Mouse (Mus musculus) hindbrain, embryonic 16.5 days (tissue): ENCODE data around the gene Zfp866. TPM values are rescaled to one million over a fixed set of nuclear protein-coding genes. Genes with fewer than 3 reads are reported as not detected.

Experiments used
- ATAC-seq: fragments of 200-750 bp; cut with Nextera tagmentation; 2 replicates; pipeline ENCODE4 v1.8.0; 2017; ENCODE audit warnings: moderate TSS enrichment, moderate library complexity
- H3K27ac ChIP-seq: fragments of 300-500 bp; sonication (generic); 2 replicates; pipeline ENCODE4 v1.5.1; 2014; ENCODE audit warnings: low read depth, mild to moderate bottlenecking, control low read depth, low read length, moderate library complexity
- H3K27me3 ChIP-seq: fragments of 300-500 bp; sonication (generic); replicated peaks from 2 replicates; pipeline ENCODE4 v1.6.1; 2014; ENCODE audit warnings: low read length; ENCODE audit not compliant: control insufficient read depth, insufficient read depth
- H3K36me3 ChIP-seq: fragments of 300-500 bp; sonication (generic); 2 replicates; pipeline ENCODE4 v1.6.1; 2014; ENCODE audit warnings: mild to moderate bottlenecking, low read length, moderate library complexity, mixed read lengths; ENCODE audit not compliant: control insufficient read depth, insufficient read depth
- H3K4me1 ChIP-seq: fragments of 300-500 bp; sonication (generic); 2 replicates; pipeline ENCODE4 v1.6.1; 2014; ENCODE audit warnings: low read depth, low read length; ENCODE audit not compliant: control insufficient read depth, insufficient read depth
- H3K4me2 ChIP-seq: fragments of 300-500 bp; sonication (generic); 2 replicates; pipeline ENCODE4 v1.6.1; 2014; ENCODE audit warnings: mild to moderate bottlenecking, low read length, control low read depth, moderate library complexity
- H3K4me3 ChIP-seq: fragments of 300-500 bp; sonication (generic); 2 replicates; pipeline ENCODE4 v1.5.1; 2014; ENCODE audit warnings: mild to moderate bottlenecking, low read length, control low read depth, moderate library complexity
- H3K9ac ChIP-seq: fragments of 300-500 bp; sonication (generic); 2 replicates; pipeline ENCODE4 v1.6.1; 2014; ENCODE audit warnings: low read depth, mild to moderate bottlenecking, control low read depth, low read length, moderate library complexity
- H3K9me3 ChIP-seq: fragments of 300-500 bp; sonication (generic); 2 replicates; pipeline ENCODE4 v1.6.1; 2014; ENCODE audit warnings: mild to moderate bottlenecking, low read length, moderate library complexity; ENCODE audit not compliant: control insufficient read depth
- WGBS: fragments of 180-500 bp; shearing (Covaris S2); extraction: QIAGEN DNeasy Blood & Tissue Kit; methylation state at CpG from one replicate; pipeline ENCODE4 v1.1.7; 2014; 5-methylcytosine and 5-hydroxymethylcytosine counted together
- polyA plus RNA-seq: library from polyadenylated mRNA; unstranded; fragments of >200 nt; fragmentation: Nextera tagmentation; extraction: Ambion mirVana; gene quantifications from 2 replicates; pipeline ENCODE4 v1.2.1, GENCODE M21; 2015

Gene Zfp866
- polyA plus RNA-seq, 1 experiment from 2014 or later, result 32.8 TPM

DNA sequence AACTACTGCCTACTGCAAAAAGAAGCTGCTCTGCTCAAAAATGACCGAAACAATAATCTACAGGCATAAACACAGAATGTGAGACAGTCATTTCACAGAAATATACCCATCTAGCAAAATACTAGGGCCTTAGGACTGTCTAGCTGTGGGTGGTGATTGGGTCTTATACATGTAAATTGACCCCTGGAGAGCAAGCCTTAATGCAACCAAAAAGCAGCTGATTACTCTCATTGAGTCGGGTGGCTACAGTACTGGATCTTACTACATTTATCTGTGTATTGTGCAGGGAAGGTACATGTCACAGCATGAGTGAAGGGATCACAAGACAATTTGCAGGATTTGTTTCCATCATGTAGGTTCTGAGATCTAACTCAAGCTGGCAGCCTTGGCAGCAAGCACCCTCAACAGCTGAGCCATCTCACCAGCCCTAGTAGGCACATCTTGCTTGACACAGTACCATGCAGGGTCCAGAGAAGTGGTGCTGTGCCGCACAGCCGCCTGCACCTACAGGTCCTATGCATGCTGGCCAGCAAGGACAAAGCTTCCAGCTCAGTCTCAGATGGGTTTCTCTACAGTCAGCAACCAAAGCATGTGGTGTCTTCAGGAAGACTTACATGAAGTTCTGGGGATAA is 29.0 kb downstream of the Zfp866 start:
- Histone ChIP-seq H3K9me3 (0 out of 2 replicates have a peak, but pooled peaks cover 5% of the 10 kb centered on the region), H3K27me3 (no peaks in the 10 kb centered on the region), H3K9ac (no peak overlapping the region), H3K36me3 (peaks cover 44% of the 10 kb centered on the region), H3K4me2 (no peak overlapping the region), H3K27ac (no peak overlapping the region), H3K4me3 (no peak overlapping the region), H3K4me1 (no peaks in the 10 kb centered on the region)
- no peak for ATAC-seq
- WGBS, result 88% methylated on average over 4 of the region's 4 CpGs

DNA sequence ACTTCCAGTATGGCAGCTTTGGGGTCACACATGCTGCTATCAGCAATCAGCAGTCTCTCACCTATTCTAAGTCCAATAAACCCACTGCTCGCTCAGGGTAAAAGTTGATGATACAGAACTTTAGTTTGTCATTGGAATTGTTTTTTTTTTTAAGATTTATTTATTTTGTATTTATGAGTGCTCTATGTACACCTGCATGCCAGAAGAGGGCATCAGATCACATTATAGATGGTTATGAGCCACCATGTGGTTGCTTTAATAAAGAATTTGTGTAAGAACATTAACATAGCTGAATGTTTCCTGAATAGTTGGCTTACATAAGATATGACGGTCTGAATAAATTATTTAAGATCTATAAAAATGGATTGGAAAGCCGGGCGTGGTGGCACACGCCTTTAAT is 32.7 kb downstream of the Zfp866 start:
- WGBS, result 95% methylated on average over 5 of the region's 5 CpGs
- no peak overlapping the region for H3K27ac ChIP-seq
- H3K4me3 ChIP-seq, result no peak overlapping the region
- no peaks in the 10 kb centered on the region for H3K4me1 ChIP-seq
- H3K27me3 ChIP-seq, result no peaks in the 10 kb centered on the region
- peaks cover 12% of the 10 kb centered on the region; the same call in 1 of the 2 replicates for H3K36me3 ChIP-seq
- H3K4me2 ChIP-seq, result no peak overlapping the region
- H3K9me3 ChIP-seq, result no peaks in the 10 kb centered on the region
- ATAC-seq, result no peak
- no peak overlapping the region for H3K9ac ChIP-seq

DNA sequence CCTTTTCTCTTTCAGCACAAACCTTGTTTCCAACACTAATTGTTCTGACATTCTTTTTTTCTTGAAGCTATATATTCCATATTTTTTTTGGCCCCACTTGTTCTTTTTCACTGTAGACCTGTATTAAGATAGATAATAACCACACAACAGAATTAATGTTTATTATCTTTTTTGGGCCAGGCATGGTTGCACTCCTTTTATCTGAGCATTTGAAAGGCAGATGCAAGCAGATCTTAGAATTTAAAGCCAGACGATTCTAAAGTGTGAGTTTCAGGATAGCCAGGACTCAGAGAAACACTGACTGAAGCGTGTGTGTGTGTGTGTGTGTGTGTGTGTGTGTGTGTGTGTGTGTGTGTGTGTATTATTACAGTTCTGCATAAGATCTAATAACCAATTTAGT is 38.5 kb downstream of the Zfp866 start:
- 0 out of 2 replicates have a peak, but pooled peaks cover 2% of the 10 kb centered on the region for H3K36me3 ChIP-seq
- no peak overlapping the region for H3K27ac ChIP-seq
- WGBS, result 90% methylated on average over 2 of the region's 2 CpGs
- H3K9me3 ChIP-seq, result no peaks in the 10 kb centered on the region
- H3K4me2 ChIP-seq, result no peak overlapping the region
- peaks cover 10% of the 10 kb centered on the region for H3K4me1 ChIP-seq
- no peak overlapping the region for H3K9ac ChIP-seq
- H3K27me3 ChIP-seq, result no peaks in the 10 kb centered on the region
- no peak for ATAC-seq
- H3K4me3 ChIP-seq, result no peak overlapping the region

DNA sequence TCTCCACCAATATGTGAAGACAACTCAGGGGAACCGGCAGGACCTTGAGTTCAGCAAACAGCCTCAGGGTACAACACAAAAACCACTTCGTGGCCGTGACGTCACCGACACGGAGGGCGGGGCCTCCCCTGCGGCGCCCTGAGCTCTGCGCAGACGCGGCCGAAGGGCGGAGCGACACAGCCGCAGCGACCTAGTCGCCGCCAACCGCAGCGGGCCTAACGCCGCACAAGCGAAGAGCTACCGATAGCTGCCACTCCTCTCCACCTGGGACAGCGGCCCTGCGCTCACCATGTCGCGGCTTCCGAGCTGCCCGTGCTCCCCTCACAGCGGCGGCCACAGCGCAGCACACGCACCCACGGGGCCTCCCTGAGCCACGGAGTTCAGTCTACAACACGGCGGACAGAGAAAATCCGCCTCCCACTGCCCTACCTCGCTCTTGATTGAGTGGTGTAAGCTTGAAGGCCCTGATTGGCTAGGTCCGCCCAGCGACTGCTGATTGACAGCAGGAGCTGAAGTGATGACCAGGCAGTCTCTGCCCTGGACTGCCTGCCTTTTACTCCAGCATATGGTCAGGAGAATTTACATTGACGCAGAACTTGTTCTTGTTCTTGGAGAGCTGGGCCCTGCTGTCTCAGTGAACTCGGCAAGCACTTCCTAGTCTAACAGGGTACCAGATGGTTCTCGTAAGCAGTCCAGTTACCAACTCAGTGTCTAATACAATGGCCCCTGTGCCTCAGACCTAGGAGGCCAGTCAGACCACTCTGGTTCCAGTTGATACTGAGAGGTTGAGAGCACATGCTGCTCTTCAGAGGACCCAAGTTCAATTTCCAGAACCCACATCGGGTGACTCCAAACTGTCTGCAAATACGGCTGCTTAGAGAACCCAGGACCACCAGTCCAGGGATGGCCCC is 41.2 kb downstream of the Zfp866 start, which contains the start of gene Zfp963:
Zfp963 (minus strand) TSS at position 427 of the 911 bp plus-strand sequence.
- peak within 1 kb of the TSS; percentile 63 for H3K4me2 ChIP-seq
- H3K27ac ChIP-seq, result peak within 1 kb of the TSS; percentile 98
- H3K9ac ChIP-seq, result peak within 1 kb of the TSS; percentile 86
- WGBS, result 4% methylated on average over 40 of the region's 48 CpGs
- no peaks in the 10 kb centered on the region for H3K27me3 ChIP-seq
- no peaks in the 10 kb centered on the region for H3K9me3 ChIP-seq
- peak within 1 kb of the TSS; percentile 62 for H3K4me3 ChIP-seq
- no peaks in the 10 kb centered on the region for H3K36me3 ChIP-seq
- H3K4me1 ChIP-seq, result peaks cover 10% of the 10 kb centered on the region
- peak; percentile 99 for ATAC-seq

GRCm38 (mm10) chr8:69741231-69741630 is 49.7 kb downstream of the Zfp866 start:
- H3K4me1 ChIP-seq, result no peaks in the 10 kb centered on the region
- ATAC-seq, result no peak
- peaks cover 2% of the 10 kb centered on the region for H3K36me3 ChIP-seq
- H3K4me3 ChIP-seq, result no peak overlapping the region
- H3K9me3 ChIP-seq, result no peaks in the 10 kb centered on the region
- no peaks in the 10 kb centered on the region for H3K27me3 ChIP-seq
- no peak overlapping the region for H3K27ac ChIP-seq
- 75% methylated on average over 2 of the region's 2 CpGs for WGBS
- no peak overlapping the region for H3K9ac ChIP-seq
- no peak overlapping the region for H3K4me2 ChIP-seq

DNA sequence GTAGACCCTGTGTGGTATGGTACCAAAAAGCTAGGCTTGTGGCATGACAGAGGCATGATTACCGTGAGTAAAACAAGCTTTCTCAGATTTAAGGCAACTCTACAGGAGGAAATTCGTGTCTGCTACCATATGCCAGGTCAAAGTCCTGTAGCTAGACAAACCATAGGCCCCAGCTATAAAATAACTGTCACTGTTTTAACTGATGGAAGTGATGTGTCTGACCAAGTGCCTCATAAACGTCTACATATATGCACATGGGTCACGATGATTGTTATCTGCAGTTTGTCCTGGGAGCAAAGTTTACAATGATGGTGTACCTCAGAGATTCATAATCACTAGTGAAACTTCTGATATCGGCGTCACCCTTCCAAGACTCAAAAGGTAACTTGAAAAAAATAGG is 50.2 kb downstream of the Zfp866 start:
- Histone ChIP-seq H3K9me3 (no peaks in the 10 kb centered on the region), H3K27me3 (no peaks in the 10 kb centered on the region), H3K4me1 (no peaks in the 10 kb centered on the region), H3K4me3 (no peak overlapping the region), H3K36me3 (peaks cover 2% of the 10 kb centered on the region), H3K9ac (no peak overlapping the region), H3K27ac (no peak overlapping the region), H3K4me2 (no peak overlapping the region)
- no peak for ATAC-seq
- 89% methylated on average over 6 of the region's 6 CpGs for WGBS

- 86% methylated on average over 1 of the region's 1 CpGs for WGBS
- Histone ChIP-seq H3K4me2 (no peak overlapping the region), H3K27me3 (no peaks in the 10 kb centered on the region), H3K36me3 (no peaks in the 10 kb centered on the region), H3K9me3 (no peaks in the 10 kb centered on the region), H3K4me3 (no peak overlapping the region), H3K4me1 (no peaks in the 10 kb centered on the region), H3K9ac (no peak overlapping the region), H3K27ac (no peak overlapping the region)
- ATAC-seq, result no peak
Observed at GRCm38 (mm10) chr8:69735495-69735894, 55.5 kb downstream of the Zfp866 start.

GRCm38 (mm10) chr8:69717232-69717580 is 73.8 kb downstream of the Zfp866 start:
- ATAC-seq, result peak; percentile 21
- no peaks in the 10 kb centered on the region for H3K36me3 ChIP-seq
- peak overlapping the region; percentile 40 for H3K4me3 ChIP-seq
- H3K4me1 ChIP-seq, result peaks cover 27% of the 10 kb centered on the region
- H3K9me3 ChIP-seq, result no peaks in the 10 kb centered on the region
- WGBS, result 49% methylated on average over 5 of the region's 5 CpGs
- peak overlapping the region; percentile 70 for H3K27ac ChIP-seq
- peak overlapping the region; percentile 45 for H3K9ac ChIP-seq
- no peaks in the 10 kb centered on the region for H3K27me3 ChIP-seq
- H3K4me2 ChIP-seq, result peak overlapping the region; percentile 73
